Mouse (Mus musculus) limb, embryonic 11.5 days (tissue): Measurements from ENCODE around the gene Ddhd1. TPM values are rescaled to one million over a fixed set of nuclear protein-coding genes. Genes with fewer than 3 reads are reported as not detected.
"Not testable (repeated sequence)": the region's sequence is repeated elsewhere in the genome, so short reads cannot be mapped to it uniquely, and the experiment has no call there.

Source experiments
- ATAC-seq: fragments of 200-750 bp; cut with Nextera tagmentation; 2 replicates; pipeline ENCODE4 v1.8.0; 2017; ENCODE audit warnings: low read depth; ENCODE audit not compliant: insufficient number of reproducible peaks, low FRiP score, low TSS enrichment
- DNase-seq: peaks from one replicate; pipeline ENCODE4 v3.0.0-alpha.2; 2015; ENCODE audit warnings: low spot score
- H3K27ac ChIP-seq: fragments of 300-500 bp; sonication (generic); replicated peaks from 2 replicates; pipeline ENCODE4 v1.5.1; 2014; ENCODE audit warnings: low read depth, mild to moderate bottlenecking, low read length
- H3K27me3 ChIP-seq: fragments of 300-500 bp; sonication (generic); 2 replicates; pipeline ENCODE4 v1.6.1; 2014; ENCODE audit warnings: mild to moderate bottlenecking, low read length, mixed read lengths; ENCODE audit not compliant: control insufficient read depth, insufficient read depth
- H3K36me3 ChIP-seq: fragments of 300-500 bp; sonication (generic); 2 replicates; pipeline ENCODE4 v1.6.1; 2014; ENCODE audit warnings: mild to moderate bottlenecking, low read length, moderate library complexity, mixed read lengths; ENCODE audit not compliant: control insufficient read depth, insufficient read depth
- H3K4me1 ChIP-seq: fragments of 300-500 bp; sonication (generic); 2 replicates; pipeline ENCODE4 v1.6.1; 2014; ENCODE audit warnings: low read length, mixed read lengths; ENCODE audit not compliant: control insufficient read depth, insufficient read depth
- H3K4me2 ChIP-seq: fragments of 300-500 bp; sonication (generic); 2 replicates; pipeline ENCODE4 v1.6.1; 2014; ENCODE audit warnings: low read depth, mild to moderate bottlenecking, moderate library complexity; ENCODE audit not compliant: severe bottlenecking
- H3K4me3 ChIP-seq: fragments of 300-500 bp; sonication (generic); 2 replicates; pipeline ENCODE4 v1.5.1; 2014; ENCODE audit warnings: low read depth, low read length
- H3K9ac ChIP-seq: fragments of 300-500 bp; sonication (generic); 2 replicates; pipeline ENCODE4 v1.6.1; 2014; ENCODE audit warnings: mild to moderate bottlenecking, low read length
- H3K9me3 ChIP-seq: fragments of 300-500 bp; sonication (generic); 2 replicates; pipeline ENCODE4 v1.6.1; 2016; ENCODE audit warnings: low read length; ENCODE audit not compliant: control insufficient read depth
- WGBS: fragments of 180-500 bp; shearing (Covaris S2); extraction: QIAGEN DNeasy Blood & Tissue Kit; methylation state at CpG from one replicate; pipeline ENCODE4 v1.1.7; 2014; 5-methylcytosine and 5-hydroxymethylcytosine counted together
- polyA plus RNA-seq: library from polyadenylated mRNA; unstranded; fragments of >200 nt; fragmentation: Nextera tagmentation; extraction: Ambion mirVana; gene quantifications from 2 replicates; pipeline ENCODE4 v1.2.1, GENCODE M21; 2014

Gene Ddhd1
- polyA plus RNA-seq, 1 experiment from 2014 or later: 7.9 TPM

DNA sequence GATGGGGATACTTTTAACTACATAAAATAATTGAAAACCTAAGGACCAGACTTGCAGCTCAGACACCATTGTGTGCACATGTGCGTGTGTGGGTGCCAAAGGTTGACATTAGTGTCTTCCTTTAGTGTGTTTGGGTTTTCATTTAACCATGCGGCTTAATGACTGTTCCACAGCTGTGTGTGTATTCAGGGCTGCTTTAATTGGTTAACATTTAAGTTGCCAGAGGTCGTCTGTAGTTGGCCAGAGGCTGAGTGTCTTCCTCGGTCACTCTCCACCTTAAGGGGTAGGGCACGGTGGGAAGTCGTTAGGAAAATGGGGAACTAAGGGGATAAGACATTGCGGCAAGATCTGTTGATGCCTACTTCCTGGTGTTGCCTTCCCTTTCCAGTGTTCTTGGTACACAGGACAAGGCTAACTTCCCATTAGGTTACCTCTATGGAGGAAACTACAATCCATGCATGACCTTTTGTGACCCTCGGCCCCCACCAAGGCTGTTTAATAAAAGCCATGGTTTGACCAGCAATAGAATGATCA, 74.4 kb downstream of the Ddhd1 start:
- no peaks in the 10 kb centered on the region for H3K36me3 ChIP-seq
- DNase-seq: no peak
- no peak overlapping the region for H3K27ac ChIP-seq
- H3K4me2 ChIP-seq: no peak overlapping the region
- WGBS: 69% methylated on average over 8 of the region's 8 CpGs
- no peak overlapping the region for H3K4me3 ChIP-seq
- H3K27me3 ChIP-seq: no peaks in the 10 kb centered on the region
- no peaks in the 10 kb centered on the region for H3K4me1 ChIP-seq
- H3K9ac ChIP-seq: no peak overlapping the region
- no peak for ATAC-seq
- H3K9me3 ChIP-seq: no peaks in the 10 kb centered on the region

DNA sequence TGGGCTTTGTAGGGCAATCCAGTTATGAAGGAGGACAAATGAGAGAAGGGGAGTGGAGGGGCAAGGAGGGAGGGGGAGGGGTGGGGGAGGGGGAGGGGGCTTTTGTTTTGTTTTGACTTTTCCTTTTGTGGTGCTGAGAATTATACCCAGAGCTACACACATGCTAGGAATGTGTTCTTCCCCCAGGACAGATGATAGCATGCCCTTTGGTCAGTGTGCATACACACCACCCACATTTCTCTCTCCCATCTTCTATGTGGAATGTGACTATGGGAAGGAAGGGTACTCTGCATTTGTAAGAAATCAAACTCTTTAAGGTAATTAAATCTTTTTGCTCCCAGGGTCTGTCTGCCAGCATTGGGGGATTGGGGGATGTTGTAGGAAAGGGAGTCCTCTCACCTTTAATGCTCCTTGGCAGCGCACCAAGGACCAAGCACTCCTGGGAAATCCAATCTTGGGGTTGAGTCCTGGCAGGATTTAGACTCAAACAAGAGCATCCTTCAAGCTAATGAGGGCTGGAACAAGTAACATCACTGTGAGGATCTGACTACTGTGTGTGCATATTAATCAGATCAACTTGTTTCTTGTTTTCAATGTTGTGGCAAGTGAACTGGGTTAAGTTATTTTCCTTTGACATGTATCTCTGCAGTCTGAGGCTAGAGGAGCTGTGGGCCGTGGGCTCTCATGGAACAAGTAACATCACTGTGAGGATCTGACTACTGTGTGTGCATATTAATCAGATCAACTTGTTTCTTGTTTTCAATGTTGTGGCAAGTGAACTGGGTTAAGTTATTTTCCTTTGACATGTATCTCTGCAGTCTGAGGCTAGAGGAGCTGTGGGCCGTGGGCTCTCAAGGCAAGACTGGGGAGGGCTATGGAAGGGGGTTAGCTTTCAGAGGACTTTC, 76.8 kb downstream of the Ddhd1 start:
- not testable (repeated sequence) for H3K9me3 ChIP-seq, ATAC-seq, H3K4me1 ChIP-seq, H3K4me3 ChIP-seq, H3K27me3 ChIP-seq, H3K27ac ChIP-seq, H3K9ac ChIP-seq, H3K4me2 ChIP-seq, H3K36me3 ChIP-seq, DNase-seq
- WGBS: 87% methylated on average over 3 of the region's 3 CpGs

DNA sequence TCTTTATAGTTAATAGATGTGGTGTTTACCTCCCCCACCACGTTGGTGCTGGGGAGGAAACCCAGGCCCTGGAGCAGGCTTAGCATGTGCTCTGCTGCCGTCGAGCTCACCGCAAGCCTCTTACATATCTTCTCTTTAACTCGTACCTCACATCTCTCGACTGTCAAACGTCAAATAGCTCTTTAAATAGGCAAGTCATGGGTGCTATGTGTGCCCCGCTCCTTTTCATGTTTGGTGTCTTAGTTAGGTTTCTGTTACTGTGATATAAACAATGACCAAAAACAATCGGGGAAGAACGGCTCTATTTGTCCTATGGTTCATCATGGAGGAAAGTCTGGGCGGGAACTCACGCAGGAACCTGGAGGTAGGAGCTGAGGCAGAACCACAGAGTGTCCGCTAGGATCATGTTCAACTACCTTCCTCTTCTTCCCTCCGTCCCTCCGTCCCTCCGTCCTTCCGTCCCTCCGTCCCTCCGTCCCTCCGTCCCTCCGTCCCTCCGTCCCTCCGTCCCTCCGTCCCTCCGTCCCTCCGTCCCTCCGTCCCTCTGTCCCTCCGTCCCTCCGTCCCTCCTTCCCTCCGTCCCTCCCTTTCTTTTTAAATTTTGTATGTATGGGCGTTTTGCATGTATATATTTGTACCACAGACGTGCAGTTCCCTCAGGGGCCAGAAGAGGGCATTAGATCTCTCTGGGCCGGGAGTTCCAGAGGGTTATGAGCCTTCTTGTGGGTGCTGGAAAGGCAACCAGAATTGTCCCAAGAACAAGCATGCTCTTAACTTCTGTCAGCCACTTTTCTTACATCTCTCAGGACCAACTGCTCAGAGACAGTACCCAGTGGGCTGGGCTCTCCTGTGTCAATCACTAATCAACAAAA, 91.6 kb downstream of the Ddhd1 start:
- Histone ChIP-seq H3K4me1 (peaks cover 3% of the 10 kb centered on the region; the same call in 1 of the 2 replicates), H3K9me3 (no peaks in the 10 kb centered on the region), H3K4me3 (peak overlapping the region; percentile 24; the same call in 1 of the 2 replicates), H3K36me3 (no peaks in the 10 kb centered on the region), H3K27ac (peak overlapping the region; percentile 63; the same call in 1 of the 2 replicates), H3K27me3 (no peaks in the 10 kb centered on the region), H3K4me2 (peak overlapping the region; percentile 38), H3K9ac (peak overlapping the region; percentile 28; the same call in 1 of the 2 replicates)
- 24% methylated on average over 26 of the region's 33 CpGs for WGBS
- ATAC-seq (no peak), DNase-seq (peak; percentile 91)

DNA sequence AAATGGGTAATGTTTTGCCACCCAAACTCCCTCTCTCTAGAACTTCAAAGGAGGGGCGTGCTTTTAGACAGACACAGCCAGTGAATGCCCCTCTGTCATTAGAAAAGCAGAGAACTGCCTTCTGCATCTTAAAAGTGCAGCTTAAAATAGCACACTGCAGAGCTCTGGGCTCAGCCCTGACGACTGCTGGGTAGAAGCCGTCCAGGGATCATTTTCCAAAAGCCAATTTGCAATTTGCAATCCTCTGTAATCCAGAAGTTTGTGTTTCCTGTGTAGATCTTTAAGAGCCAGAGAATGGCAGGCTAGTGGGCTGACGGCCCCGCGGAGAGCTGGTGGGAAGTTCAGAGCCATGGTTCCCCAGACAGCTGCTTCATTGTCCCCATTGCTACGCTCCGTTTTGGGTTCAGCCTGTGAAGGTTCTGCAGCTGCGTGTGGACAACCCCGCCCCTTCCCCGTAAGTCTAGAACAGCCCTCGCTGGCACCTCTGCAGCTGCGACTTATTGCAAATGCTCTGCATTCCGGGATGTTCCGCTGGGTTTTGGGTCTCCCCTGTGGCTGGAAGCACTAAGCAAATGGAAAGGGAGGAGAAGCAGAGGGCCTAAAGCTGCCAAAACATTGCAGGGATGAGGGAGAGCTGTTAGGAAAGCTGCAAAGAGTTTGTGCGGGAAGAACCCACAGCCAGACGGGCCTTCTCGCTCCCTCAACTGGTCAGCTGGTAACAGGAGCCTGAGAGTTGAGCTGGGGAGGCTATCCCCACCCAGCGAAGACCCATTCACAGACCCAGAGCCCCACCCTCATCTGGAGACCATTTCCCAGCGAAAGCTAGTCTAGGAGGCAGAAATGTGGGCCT, 92.5 kb downstream of the Ddhd1 start:
- Histone ChIP-seq H3K27me3 (no peaks in the 10 kb centered on the region), H3K4me2 (peak overlapping the region; percentile 38; the same call in 1 of the 2 replicates), H3K27ac (peak overlapping the region; percentile 63), H3K4me1 (peaks cover 3% of the 10 kb centered on the region; the same call in 1 of the 2 replicates), H3K36me3 (no peaks in the 10 kb centered on the region), H3K4me3 (no peak overlapping the region), H3K9ac (no peak overlapping the region; the same call in 1 of the 2 replicates), H3K9me3 (no peaks in the 10 kb centered on the region)
- 5% methylated on average over 20 of the region's 20 CpGs for WGBS
- ATAC-seq: peak; percentile 86
- peak; percentile 72 for DNase-seq

DNA sequence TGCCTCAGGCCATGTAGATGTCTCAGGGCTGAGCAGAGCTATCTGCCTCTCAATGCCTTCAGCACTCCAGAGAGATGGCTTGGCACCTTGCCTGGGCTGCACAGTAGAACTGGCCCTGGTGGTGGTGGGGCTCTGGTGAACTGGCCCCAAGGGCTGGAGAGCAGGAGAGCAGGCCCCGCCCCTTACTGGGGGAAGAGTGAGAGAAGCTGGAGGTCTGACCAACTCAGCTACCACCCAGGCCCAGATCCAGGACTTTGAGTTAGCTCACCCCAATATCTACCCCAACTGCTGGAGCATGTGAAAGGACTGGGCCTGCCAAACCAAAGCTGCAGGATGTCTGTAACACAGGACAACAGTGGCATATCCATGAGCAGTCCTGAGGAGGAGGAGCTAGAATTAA, 94.4 kb downstream of the Ddhd1 start:
- ATAC-seq: peak; percentile 41; the same call in 1 of the 2 replicates
- WGBS: 100% methylated on average over 1 of the region's 1 CpGs
- 0 out of 2 replicates have a peak overlapping the region, but pooled peaks have one; percentile 39 for H3K27ac ChIP-seq

DNA sequence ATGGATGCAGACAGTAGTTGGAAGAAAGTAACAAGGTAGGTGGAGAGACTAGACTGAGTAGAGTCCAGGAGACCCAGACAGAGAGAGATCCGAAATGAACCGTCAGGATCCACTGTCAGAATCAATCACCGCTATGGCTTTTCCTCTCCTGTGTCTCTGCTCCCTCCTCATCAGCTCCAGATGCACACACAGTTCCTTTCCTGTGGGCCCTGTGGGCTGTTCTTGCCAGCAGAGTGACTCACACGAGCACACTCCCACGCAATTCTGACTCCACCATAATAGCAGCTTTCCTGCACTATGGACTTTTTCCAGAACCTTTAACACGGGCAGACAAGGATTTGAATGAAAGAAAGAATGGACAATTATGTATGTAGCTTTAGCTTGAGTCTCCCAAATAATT, 96.3 kb downstream of the Ddhd1 start:
- 81% methylated on average over 6 of the region's 6 CpGs for WGBS
- H3K27ac ChIP-seq: no peak overlapping the region
- peaks cover 3% of the 10 kb centered on the region; the same call in 1 of the 2 replicates for H3K4me1 ChIP-seq
- no peaks in the 10 kb centered on the region for H3K36me3 ChIP-seq
- DNase-seq: no peak
- H3K4me2 ChIP-seq: no peak overlapping the region
- no peak overlapping the region for H3K4me3 ChIP-seq
- no peaks in the 10 kb centered on the region for H3K9me3 ChIP-seq
- H3K9ac ChIP-seq: no peak overlapping the region
- H3K27me3 ChIP-seq: no peaks in the 10 kb centered on the region
- ATAC-seq: no peak

More for the DNA sequence above, 94.4 kb downstream of the Ddhd1 start:
- Histone ChIP-seq H3K4me1 (peaks cover 3% of the 10 kb centered on the region; the same call in 1 of the 2 replicates), H3K9me3 (no peaks in the 10 kb centered on the region), H3K36me3 (no peaks in the 10 kb centered on the region), H3K4me2 (no peak overlapping the region; the same call in 1 of the 2 replicates), H3K27me3 (no peaks in the 10 kb centered on the region), H3K4me3 (no peak overlapping the region), H3K9ac (0 out of 2 replicates have a peak overlapping the region, but pooled peaks have one; percentile 17)
- no peak for DNase-seq

DNA sequence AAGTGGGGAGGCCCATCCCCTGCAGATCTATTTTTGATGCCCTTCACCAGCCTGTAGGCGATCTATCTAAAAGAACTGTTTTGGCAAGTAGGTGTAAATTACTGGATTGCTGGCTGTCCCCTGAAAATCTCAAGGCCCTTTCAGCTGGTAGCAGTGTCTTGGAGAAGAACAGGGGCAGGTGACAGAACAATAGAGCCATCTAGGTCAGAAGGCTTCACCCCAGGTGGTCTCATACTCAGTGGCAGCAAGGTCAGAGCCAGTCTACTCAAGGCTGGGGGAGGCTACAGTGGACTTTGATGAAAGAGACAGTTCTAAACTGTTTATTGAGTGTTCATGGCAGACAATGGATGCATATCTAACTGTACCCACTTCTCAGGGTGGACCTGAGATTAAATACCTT, 98.9 kb downstream of the Ddhd1 start:
- Histone ChIP-seq H3K4me1 (no peaks in the 10 kb centered on the region), H3K9ac (no peak overlapping the region), H3K9me3 (no peaks in the 10 kb centered on the region), H3K27ac (no peak overlapping the region), H3K4me3 (no peak overlapping the region), H3K36me3 (no peaks in the 10 kb centered on the region), H3K27me3 (no peaks in the 10 kb centered on the region), H3K4me2 (no peak overlapping the region)
- WGBS: 91% methylated on average over 1 of the region's 1 CpGs
- no peak for DNase-seq
- ATAC-seq: no peak
